Mouse (Mus musculus) kidney, adult 9 months (tissue): ENCODE measurements at regions not wholly inside any gene's neighbourhood (a gene's known extent, or its start where the extent isn't known, plus 50 kb on each side); places are given as distances from the start of the nearest gene placed in this dataset.
"Not testable (repeated sequence)": the region's sequence is repeated elsewhere in the genome, so short reads cannot be mapped to it uniquely, and the experiment has no call there.

Experiments used
- DNase-seq: peaks from one replicate; pipeline ENCODE4 v3.0.0; 2022

DNA sequence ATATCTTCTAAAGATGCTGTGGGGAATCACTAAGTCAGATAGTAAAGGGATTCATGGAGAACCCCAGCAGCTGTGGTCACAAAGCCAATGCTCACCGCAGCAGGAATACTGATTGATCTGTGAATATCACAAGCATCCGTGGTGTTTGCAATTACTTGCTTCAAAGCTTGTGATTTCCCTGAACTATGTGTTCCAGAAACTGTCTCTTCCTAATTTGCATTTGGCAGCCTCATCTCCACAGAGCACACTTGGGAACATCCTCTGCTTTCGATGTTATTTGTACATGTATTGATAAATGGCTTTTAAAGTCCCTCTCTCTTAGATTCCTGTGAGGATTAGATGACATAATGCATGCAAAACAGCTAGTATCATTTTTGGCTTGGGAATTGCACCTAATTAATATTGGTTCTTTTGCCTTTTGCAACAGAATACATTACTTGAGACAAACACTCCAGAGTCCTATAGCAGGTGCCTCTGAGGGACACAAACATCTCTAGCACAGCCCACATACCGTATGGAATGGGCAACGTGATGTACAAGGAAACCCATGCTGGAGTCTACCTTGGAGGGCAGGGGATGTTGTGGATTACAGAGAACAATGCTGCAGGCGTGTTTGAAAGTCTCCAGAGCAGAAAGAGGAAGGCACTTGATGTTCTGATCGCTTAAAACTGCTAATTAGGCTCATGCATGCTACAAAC, 211.0 kb downstream of the Nuak1 start:
- no peak for DNase-seq

DNA sequence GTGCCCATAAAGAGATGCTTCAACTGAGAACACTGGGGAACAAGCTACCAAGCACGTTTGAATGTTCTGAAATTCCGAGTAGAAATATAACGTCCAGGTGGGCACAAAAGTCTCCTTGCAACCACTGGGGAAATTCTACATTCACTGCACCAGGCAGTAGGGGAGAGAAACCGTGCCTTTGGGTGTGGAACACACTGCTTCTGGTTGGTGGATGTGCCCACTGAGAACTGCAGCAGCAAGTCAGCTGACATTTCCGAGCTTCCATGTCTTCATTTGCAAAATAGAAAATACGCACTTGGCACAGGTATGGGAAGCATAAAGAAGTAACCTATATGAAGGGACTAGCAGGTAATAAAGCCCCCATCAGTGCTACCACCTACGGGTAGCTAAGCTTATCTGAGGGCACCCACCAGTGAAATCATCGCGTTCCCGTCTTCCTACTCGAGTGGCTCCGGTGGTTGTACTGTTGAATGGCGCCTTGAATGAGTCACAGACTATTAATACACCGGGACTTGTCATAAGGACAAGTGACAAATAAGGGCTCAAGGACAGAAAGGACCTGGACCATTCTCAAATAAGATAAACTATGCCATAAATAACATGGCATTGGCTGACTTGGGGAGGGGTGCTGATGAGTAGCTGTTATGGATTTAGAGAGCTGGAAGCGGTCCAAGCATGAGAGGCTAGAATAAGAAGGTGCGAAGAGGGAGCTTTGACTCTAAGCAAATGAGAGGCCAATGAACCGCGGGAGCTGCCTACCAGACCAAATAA, 210.2 kb downstream of the Nuak1 start:
- no peak for DNase-seq

DNA sequence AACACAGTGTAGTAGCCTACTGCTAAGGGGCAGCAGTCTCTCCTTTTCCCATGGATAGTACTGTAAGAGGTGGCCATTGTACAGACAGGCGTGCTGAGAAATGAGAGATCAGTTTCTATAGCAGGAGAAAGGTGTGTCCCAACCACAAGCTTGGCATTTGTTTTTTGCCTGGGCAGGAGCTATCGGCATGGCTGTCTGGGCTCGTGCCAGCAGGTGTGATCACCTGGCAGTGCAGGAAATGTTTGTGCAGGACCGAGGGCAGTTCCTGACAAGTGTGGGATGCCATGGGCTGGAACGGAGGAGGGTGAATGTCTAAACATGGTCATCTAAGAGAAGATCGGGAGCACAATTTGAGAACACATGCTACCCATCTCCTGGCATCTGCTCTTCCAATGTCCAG, 205.4 kb downstream of the Nuak1 start:
- DNase-seq, result no peak

DNA sequence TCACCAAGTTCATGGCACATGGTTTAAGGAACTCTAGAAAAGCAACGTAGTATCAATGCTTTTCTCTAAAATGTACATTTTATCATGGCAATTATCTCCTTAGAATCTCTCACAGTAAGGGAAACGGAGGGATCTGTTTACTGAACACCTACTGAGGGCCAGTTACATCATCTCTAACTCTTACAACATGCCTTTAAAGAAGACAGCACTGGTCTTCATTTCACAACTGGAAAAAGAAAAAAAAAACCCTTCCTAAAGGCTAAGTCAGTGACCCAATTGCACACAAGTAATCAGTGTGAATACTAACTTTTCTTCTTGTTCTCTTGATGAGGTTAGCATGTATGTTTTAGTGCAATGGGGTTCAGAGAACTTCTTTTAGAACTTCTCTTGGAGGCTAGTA, 204.2 kb downstream of the Nuak1 start:
- DNase-seq, result no peak

DNA sequence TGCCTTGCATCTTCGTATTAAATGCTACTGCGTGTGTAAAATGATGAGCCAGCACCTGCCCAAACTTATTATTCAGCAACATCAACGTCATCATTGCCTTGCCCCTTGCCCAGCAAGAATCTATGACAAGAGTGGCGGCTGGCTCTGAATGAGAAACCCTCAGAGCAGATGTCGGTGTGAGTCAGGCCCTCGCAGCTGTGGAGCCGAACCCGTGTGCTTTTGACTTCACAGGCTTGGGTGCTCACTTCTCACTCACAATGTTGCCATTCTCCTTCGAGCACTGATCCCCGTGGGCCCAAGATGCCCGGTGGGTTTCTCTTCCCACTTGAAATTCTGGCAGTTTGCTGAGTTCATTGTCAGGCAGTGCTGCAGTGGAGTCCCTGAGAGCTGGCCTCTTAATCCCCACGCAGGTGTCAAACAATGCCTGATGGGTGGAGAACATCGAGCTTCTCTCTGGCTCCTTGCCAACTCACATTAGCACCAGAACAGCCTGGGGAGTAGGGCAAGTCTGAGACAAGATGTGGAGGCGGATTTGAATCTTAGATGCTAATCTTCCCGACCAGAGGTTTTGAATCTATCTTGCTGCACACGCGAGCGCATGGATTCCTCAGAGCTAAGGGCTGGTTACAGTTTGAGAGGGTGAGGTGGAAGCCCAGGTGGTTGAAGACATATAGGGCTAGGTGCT, 202.0 kb downstream of the Nuak1 start:
- no peak for DNase-seq

DNA sequence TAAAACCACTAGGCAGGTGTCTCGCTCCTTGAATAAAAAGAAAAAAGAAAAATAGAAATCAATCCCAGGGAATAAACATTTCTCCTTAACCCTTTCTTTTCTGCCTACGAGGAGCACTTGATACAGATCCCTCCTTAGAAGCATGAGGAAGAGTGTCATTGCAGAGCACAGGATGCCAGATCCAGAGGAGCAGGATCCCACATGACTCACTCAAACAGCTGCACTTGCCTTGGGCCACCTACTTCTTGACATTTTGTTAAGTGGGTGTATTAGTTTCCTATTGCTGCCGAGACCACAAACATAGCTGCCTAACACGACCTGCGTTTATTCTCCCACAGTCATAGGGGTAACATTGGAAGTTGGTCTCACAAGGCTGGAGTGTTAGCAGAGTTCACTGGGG, 197.1 kb downstream of the Nuak1 start:
- DNase-seq, result no peak

DNA sequence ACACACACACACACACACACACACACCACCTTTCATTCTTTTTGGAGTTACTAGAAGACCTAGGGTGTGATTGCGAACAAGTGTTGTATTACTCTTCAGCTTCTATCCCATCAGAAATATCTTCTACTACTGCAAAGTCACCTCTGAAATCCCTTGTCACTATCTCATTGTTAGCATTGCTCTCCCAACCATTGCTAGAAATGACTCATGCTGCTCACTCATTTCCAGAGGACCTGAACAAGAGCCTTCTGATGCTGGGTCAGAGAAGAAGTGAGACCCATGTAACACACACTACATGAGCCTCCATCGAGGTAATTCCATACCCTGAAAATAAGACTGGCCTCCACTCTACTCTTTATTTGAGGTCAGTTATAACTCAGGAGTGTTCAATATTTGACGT, 191.1 kb downstream of the Nuak1 start:
- no peak for DNase-seq

DNA sequence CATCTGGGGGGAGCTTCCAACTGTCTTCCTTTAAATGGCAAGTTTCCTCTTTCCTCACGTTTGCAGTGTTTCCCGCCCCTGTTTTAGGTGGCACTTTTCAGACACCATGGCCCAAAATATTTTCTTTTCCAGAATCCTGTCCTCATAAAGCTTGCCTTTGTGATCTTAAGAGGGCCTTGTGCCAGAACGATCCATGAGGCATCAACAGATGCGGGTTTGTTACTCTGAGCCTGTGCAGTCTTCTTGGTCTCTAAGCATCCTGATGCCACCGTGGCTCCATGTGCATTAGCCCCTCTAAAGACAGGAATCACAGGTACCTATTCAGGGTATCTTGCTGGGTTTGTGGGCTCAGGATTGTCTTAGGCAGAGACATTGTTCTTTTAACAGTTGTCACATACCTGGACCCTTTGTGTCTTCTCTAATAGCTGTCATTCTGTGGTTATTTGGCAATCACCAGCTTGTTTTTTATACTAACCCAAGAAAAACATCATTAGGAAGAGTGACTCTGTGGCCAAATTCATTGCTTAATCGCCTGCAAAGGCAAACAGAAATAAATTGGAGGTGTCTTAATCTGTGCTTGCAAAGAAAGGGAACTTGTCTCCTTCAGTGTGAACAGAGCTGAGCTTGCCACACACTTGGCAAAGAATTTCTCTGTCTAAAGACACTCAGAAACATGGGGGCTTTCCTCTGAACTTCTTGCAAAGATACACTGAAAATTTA, 179.3 kb downstream of the Nuak1 start:
- no peak for DNase-seq

DNA sequence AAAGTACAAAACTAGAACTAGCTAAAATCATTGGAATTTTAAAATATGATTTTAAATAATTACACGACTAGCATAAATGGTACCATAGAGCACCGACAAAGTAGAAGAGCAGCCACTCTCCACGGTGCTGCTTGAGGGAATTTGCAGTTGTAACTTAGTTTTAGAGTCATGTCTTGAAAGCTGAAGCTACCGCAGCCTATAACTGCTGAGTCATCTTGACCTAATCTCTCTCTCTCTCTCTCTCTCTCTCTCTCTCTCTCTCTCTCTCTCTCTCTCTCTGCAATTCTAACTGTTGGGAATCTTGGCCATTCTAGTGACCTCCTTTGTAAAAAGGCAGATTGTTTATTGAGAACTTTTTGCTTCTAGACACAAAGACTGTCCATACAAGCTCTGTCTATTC, 177.5 kb downstream of the Nuak1 start:
- DNase-seq, result no peak

DNA sequence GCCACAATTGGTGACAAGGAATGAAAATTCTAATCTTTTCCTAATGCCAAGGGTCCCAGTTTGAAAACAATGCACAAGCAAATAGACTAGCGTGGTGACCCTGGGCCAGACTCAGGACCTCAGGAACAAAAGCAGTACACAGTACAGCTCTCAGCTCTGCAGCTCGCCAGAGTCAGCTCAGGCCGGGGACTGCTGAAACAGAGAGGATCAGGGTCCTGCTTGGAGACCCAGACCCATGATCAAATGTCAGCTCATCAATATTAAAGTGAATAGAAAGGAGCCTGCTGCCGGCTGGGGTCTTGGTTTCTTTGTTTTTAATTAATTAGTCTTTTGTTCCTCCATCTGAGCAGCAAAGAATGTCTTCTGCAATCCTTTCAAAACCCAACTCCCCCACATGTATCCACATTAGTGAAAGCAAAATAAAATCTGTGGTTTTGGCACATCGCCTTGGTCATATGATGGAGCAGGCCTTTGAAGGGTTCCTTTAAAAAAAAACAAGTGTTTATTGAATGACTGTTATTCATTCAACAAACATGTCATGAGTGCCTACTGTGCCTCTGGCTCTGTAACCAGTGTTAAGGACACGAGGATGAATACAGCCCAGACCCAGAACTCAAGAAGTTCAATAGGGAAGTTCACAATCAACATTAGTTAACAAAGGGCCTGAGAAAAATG, 154.4 kb downstream of the Nuak1 start:
- peak; percentile 15 for DNase-seq

DNA sequence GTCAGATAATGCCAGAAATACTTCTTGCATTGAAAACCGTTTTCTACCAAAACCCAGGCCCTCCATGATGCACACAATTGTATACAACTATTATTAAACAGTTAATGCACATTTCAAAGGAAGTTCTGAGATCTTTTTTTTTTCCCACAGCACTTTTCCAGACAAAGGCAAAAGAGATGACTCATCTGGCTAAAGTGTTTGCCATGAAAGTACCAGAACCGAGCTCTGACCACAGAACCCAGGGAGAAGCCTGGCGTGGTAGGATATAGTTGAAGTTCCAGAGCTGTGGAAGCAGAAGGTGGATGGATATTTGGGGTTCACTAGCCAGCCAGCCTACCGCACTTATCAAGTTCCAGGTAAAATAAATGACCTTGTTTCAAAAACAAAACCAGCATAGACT, 146.0 kb downstream of the Nuak1 start:
- no peak for DNase-seq

DNA sequence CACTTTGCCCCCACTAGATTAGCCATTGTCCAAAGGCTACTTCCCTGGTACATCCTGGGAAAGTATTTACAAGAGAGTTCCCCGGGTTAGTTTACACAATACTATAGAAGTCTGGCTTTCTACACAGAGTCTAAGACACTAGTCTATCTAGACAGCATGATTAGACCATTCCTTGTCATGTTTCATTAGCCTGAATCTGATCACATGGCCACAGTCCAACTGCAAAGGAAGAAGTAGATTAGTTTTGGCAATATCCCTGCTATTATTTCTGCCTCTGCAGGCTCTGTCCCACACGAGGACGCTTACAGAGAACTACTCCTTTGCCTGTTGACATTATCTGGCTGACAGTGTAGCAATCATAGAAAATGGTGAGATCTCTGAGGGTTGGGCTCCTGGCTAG, 144.2 kb downstream of the Nuak1 start:
- no peak for DNase-seq

DNA sequence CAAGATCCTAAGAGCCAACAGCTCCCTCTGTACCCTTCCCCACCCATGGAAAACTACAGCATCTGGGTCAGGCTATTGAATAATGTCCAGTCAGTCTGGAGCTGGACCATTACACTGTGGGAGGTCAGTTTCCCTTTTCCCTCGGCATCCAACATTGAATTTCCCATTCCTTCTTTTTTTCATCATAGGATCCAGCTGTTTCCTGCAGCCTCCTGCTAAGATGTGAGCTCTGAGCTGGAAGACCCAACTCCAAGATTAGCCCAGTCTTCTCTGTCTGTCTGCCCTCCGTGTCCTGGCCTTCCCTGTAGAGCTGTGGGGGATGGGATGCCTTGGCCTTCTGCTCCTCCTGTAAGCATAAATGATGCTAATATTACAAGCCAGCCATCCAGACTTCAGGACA, 138.8 kb downstream of the Nuak1 start:
- no peak for DNase-seq

DNA sequence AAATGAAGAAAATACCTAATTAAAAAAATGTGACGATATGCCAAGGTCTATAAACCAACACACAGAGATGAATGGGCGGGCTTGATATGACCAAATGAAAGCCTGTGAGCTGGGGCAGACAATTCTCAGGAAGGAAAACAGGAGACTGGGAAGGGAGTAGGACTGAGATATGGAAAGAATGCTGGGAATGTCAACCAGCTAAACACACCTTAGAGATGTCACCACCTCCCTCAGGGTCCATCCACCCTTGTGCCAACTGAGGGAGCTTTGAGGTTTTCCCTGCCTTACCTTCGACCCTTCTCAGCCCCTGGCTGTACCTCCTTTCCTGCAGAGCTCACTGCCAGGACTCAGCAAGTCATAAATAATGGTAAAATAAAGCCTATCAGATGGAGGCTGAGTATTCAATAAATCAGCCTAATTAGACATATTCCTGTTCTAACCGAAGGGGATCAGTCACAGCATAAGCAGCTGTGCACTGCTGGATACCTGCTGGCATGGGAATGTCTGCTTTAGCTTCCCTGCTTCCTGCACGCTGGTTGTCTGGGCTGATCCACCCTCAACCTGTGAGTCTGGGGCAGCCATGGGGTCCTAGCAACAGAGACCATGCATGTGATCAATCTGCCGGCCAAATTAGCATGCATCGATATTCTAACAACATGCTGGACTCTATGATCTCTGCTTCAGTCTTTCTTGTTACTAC, 137.4 kb downstream of the Nuak1 start:
- DNase-seq, result no peak

DNA sequence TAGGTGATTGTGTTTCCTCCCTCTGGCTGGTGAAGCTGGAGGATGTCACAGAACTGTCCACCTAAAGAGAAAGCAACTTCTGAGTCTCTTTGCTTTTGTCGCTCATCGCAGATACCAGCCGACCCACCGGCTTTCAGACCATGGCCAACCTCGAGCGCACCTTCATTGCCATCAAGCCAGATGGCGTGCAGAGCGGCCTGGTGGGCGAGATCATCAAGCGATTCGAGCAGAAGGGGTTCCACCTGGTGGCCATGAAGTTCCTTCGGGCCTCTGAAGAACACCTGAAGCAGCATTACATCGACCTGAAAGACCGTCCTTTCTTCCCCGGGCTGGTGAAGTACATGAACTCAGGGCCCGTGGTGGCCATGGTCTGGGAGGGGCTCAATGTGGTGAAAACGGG, 131.7 kb downstream of the Nuak1 start:
- not testable (repeated sequence) for DNase-seq

DNA sequence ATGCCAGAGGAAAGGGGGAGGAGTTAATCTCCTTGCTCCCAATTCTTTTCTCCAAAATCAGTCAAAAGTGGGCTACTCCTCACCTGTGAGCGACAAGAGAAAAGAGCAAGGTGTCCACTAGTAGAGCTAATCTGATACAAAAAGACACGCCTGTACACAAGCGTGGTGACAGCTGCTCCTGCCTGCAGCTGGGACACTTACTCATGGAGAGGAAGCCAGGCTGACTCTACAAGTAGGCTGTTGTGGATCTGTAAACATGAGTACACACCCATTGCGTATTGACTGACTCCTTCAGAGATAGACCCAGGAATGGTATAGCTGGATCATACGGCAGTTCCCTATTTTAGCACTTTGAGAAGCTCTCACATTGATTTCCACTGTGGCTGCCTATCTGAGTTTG, 129.7 kb downstream of the Nuak1 start:
- no peak for DNase-seq

DNA sequence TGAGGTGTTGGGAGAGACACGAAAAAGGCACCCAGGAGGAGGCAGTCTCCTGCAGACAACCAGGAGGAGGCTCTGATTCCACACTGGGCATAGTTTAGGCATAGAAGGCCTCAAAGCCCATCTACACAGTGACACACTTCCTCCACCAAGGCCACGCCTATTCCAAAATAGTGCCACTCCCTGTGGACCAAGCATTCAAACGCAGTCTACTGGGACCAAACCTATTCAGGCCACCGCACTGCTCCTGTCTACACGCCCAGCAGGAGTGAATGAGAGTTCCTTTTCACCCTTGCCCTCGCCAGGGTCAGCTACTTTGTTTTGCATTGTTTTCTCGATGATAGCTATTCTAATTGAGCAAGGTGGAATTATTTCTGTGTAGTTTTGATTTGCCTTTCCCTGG, 127.7 kb downstream of the Nuak1 start:
- no peak for DNase-seq

DNA sequence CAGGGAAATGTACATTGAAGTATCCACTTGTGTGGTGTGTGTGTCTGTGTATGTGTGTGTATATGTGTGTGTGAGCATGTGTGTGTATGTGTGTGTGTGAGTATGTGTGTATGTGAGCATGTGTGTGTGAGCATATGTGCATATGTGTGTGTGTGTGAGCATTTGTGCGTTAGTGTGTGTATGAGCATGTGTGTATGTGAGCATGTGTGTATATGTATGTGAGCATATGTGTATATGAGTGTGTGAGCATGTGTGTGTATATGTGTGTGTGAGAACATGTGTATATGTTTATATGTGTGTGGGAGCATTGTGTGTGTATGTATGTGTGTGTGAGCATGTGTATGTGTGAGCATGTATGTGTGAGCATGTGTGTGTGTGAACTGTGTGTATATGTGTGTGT, 123.5 kb downstream of the Nuak1 start:
- DNase-seq, result no peak

DNA sequence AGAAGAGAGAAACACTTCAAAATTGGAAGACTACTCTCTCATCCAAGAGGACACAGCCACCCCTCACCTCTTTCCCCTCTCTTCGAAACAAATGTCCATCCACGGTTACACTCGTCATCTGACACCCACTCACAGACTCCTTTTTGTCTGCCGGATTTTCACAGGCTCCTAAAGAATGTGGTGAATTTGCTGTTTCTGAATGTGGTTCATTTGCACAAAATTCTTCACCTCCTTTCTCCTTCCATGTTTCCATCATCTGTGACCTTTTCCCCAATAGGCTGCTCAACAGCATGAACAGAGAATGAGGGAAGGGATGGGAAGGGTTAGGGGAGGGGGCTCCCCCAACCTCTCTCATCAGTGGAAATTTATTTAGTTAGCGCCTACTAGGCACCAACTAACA, 122.4 kb downstream of the Nuak1 start:
- no peak for DNase-seq
